Mouse (Mus musculus) E14TG2a.4 (cell line): ENCODE results near the gene Zfp341.

Experiments used
- CTCF ChIP-seq: conservative IDR thresholded peaks from 2 replicates; pipeline ENCODE4 v1.5.1; 2014; ENCODE audit warnings: low read length
- NANOG ChIP-seq: IDR thresholded peaks from 2 replicates; pipeline ENCODE4 v1.6.1; 2014; ENCODE audit warnings: borderline replicate concordance, low read length, mixed read lengths
- POU5F1 ChIP-seq: IDR thresholded peaks from 2 replicates; pipeline ENCODE4 v1.6.1; 2014; ENCODE audit warnings: low read length, borderline replicate concordance

- TF ChIP-seq CTCF (no peak), NANOG (no peak), POU5F1 (no peak)
Observed at GRCm38 (mm10) chr2:154597399-154597798, 15.7 kb upstream of the Zfp341 start.
